In genomic region chr1:55411079-55411478, GRCm38 (mm10) we compare ENCODE assay signal across 37 mouse cellular contexts. TPM values are rescaled to one million over a fixed set of nuclear protein-coding genes. Genes with fewer than 3 reads are reported as not detected.
"Had no signal": no experiment of that assay in that cellular context is flagged by ENCODE, and none has a peak within 500 bp of the region (broad histone marks: within the 10 kb centered on the region; RNA-seq: fewer than 3 reads in every experiment).

No protein-coding gene starts in this region.

- H3K9ac ChIP-seq: heart, embryonic 12.5 days; heart, embryonic 13.5 days; heart, embryonic 15.5 days; hindbrain, embryonic 12.5 days; hindbrain, embryonic 13.5 days; hindbrain, embryonic 14.5 days; hindbrain, embryonic 15.5 days; intestine, embryonic 15.5 days; kidney, embryonic 15.5 days had no signal

- ATAC-seq: hindbrain, embryonic 16.5 days; hindbrain, postnatal 0 days; intestine, embryonic 15.5 days; intestine, embryonic 16.5 days; intestine, postnatal 0 days had no signal

- H3K27me3 ChIP-seq: heart, embryonic 12.5 days; hindbrain, embryonic 12.5 days; hindbrain, embryonic 13.5 days; hindbrain, embryonic 15.5 days had no signal

- H3K9me3 ChIP-seq: heart, embryonic 10.5 days; heart, embryonic 12.5 days; heart, embryonic 13.5 days; heart, embryonic 15.5 days; hindbrain, embryonic 10.5 days; hindbrain, embryonic 13.5 days; hindbrain, embryonic 15.5 days; intestine, embryonic 15.5 days; kidney, embryonic 15.5 days had no signal

- H3K36me3 ChIP-seq: heart, embryonic 10.5 days; heart, embryonic 12.5 days; heart, embryonic 13.5 days; heart, embryonic 15.5 days; hindbrain, embryonic 10.5 days; hindbrain, embryonic 12.5 days; hindbrain, embryonic 13.5 days; hindbrain, embryonic 15.5 days; intestine, embryonic 15.5 days; kidney, embryonic 15.5 days had no signal

- H3K4me2 ChIP-seq: heart, embryonic 11.5 days; heart, embryonic 12.5 days; heart, embryonic 13.5 days; heart, embryonic 15.5 days; hindbrain, embryonic 12.5 days; hindbrain, embryonic 13.5 days; hindbrain, embryonic 14.5 days; hindbrain, embryonic 15.5 days; intestine, embryonic 15.5 days; kidney, embryonic 15.5 days had no signal

- DNase-seq: heart, postnatal 14 days; heart, postnatal 36 days; heart, postnatal 4 days; kidney, adult 11 months; kidney, adult 18-20 months; kidney, adult 2 months; kidney, adult 8-10 months; kidney, adult 9 months; kidney, postnatal 10 days; kidney, postnatal 14 days; kidney, postnatal 25 days; kidney, postnatal 36 days; kidney, postnatal 4 days; layer of hippocampus, adult 9-11 months; layer of hippocampus, postnatal 36 days had no signal

- H3K27ac ChIP-seq: heart, embryonic 10.5 days; heart, embryonic 13.5 days; heart, embryonic 15.5 days; hindbrain, embryonic 10.5 days; hindbrain, embryonic 12.5 days; hindbrain, embryonic 13.5 days; hindbrain, embryonic 14.5 days; hindbrain, embryonic 15.5 days; hindbrain, postnatal 0 days; intestine, embryonic 15.5 days; kidney, embryonic 15.5 days; kidney, postnatal 0 days; layer of hippocampus, adult 2 months had no signal

- H3K4me3 ChIP-seq: heart, embryonic 10.5 days; heart, embryonic 12.5 days; heart, embryonic 13.5 days; heart, embryonic 15.5 days; hindbrain, embryonic 10.5 days; hindbrain, embryonic 12.5 days; hindbrain, embryonic 13.5 days; hindbrain, embryonic 15.5 days; intestine, embryonic 15.5 days; kidney, embryonic 15.5 days; layer of hippocampus, adult 2 months had no signal

RNA-seq across cellular contexts. Expression of gene Boll, which starts 47.8 kb away (rescaled TPM):
- total RNA-seq: heart, postnatal 14 days; heart, postnatal 25 days; heart, postnatal 36 days; hindbrain, postnatal 0 days; layer of hippocampus, postnatal 10 days; left cerebral cortex, adult 18-20 months had no signal
- polyA plus RNA-seq: heart, embryonic 15.5 days; heart, postnatal 0 days; hindbrain, embryonic 13.5 days; hindbrain, embryonic 16.5 days; kidney, embryonic 15.5 days had no signal
